Mouse (Mus musculus) brown adipose tissue, adult 24 weeks (tissue): ENCODE data around the gene Phgr1. TPM values are rescaled to one million over a fixed set of nuclear protein-coding genes. Genes with fewer than 3 reads are reported as not detected.
A peak's percentile ranks its signal among the peaks of the same experiment; 100 is the strongest.

Experiments used
- H3K27ac ChIP-seq: fragments of 200-500 bp; replicated peaks from 2 replicates; pipeline ENCODE4 v1.5.1; 2012; ENCODE audit warnings: low read depth, mild to moderate bottlenecking, low read length
- H3K4me1 ChIP-seq: fragments of 200-500 bp; 2 replicates; pipeline ENCODE4 v1.6.1; 2012; ENCODE audit warnings: low read length, mixed read lengths; ENCODE audit not compliant: control insufficient read depth, insufficient read depth, insufficient read length
- H3K4me3 ChIP-seq: fragments of 200-500 bp; 2 replicates; pipeline ENCODE4 v1.5.1; 2012; ENCODE audit warnings: low read depth, mild to moderate bottlenecking, low read length, moderate library complexity; ENCODE audit not compliant: insufficient read depth
- polyA plus RNA-seq: library from polyadenylated mRNA; stranded (reverse); fragments of >200 nt; gene quantifications from 2 replicates; pipeline ENCODE4 v1.2.4, GENCODE M21; 2012; ENCODE audit not compliant: missing spikeins, insufficient read depth, insufficient read length

Phgr1 gene
- polyA plus RNA-seq, 1 experiment, result not detected

DNA sequence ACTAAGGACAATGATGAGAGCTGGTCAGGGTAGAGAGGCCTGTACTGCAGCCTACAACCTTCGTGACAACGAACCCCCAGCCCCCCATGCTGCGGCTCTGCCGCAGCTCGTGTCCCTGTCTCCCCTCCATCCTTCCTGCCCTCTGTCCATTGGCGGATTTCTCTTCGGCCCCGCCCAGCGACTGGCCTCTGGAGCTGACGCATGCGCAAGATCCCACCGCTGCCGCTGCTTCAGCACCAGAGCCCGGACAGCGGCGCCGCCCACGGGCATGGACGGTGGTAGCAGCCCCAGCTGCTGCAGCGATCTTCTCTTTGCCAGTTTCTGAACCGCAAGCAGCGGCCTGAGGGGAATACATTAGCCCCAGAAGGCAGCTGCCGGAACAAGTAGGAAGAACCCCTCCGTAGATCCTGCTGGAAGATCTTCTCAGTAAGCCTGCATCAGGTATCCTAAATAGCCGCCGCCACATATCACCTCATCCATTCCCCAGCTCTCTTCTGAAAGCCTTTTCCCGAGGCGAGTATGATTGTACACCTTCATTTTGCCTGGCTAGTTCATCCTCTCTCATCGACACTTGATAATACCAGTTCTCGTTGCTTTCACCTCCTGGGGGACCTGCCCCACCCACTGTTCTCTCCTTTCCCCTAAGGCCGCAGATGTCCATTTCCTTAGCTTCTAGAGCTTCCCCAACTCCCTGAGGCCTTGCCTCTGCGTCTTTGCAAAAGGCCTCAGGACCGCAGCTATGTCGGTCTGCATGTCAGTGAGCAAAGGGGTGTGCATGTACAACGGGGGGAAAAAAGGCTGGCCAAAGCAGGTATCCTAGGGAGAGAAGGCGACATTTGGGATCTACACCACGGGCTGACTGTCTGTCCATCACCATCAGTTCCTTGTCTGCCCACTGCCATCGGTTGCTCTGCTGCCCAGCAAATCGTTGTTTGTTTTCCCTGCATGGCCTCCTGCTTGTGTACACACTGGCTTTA, 7.2 kb downstream of the Phgr1 start, which contains the start of gene Disp2:
Gene Disp2, plus strand, starts transcription at position 216 of the 977 bp plus-strand sequence.
- Histone ChIP-seq H3K4me3 (peak within 1 kb of the TSS; percentile 44), H3K4me1 (peaks cover 15% of the 10 kb centered on the region), H3K27ac (no peak within 1 kb of the TSS)

- H3K4me3 ChIP-seq, result no peak overlapping the region
Observed at GRCm38 (mm10) chr2:118781115-118781514, 8.5 kb downstream of the Phgr1 start.

DNA sequence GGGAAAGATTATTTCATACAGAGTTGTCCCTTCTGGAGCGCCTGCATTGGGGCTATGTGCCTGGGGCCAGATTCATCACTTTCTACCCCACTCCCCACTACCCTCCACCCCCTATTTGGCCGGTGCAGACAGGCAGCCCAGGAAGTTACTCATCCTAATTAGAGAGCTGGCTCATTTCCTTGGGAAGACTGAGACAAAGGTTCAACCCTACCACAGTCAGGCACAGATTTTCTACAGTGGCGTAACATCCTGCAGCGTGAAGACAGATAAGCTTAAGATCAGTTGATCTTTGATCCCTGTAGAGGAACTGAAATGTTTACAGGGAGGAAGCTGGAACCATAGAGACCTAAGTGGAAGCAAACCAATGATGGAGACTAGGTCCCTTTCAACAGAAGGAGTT, 9.7 kb downstream of the Phgr1 start:
- H3K27ac ChIP-seq, result no peak overlapping the region
- no peak overlapping the region for H3K4me3 ChIP-seq
- peaks cover 2% of the 10 kb centered on the region for H3K4me1 ChIP-seq

More at GRCm38 (mm10) chr2:118781115-118781514, 8.5 kb downstream of the Phgr1 start:
- H3K4me1 ChIP-seq, result peaks cover 6% of the 10 kb centered on the region
- H3K27ac ChIP-seq, result no peak overlapping the region

- Histone ChIP-seq H3K27ac (peak overlapping the region; percentile 23; the same call in 1 of the 2 replicates), H3K4me1 (peaks cover 2% of the 10 kb centered on the region), H3K4me3 (no peak overlapping the region)
Observed at GRCm38 (mm10) chr2:118783093-118783492, 10.5 kb downstream of the Phgr1 start.

- H3K4me3 ChIP-seq, result no peak overlapping the region
- peak overlapping the region; percentile 23; the same call in 1 of the 2 replicates for H3K27ac ChIP-seq
- peaks cover 2% of the 10 kb centered on the region for H3K4me1 ChIP-seq
Observed at GRCm38 (mm10) chr2:118783663-118784062, 11.1 kb downstream of the Phgr1 start.

- Histone ChIP-seq H3K27ac (no peak overlapping the region), H3K4me1 (peaks cover 4% of the 10 kb centered on the region), H3K4me3 (no peak overlapping the region)
Observed at GRCm38 (mm10) chr2:118786525-118786924, 14.0 kb downstream of the Phgr1 start.

DNA sequence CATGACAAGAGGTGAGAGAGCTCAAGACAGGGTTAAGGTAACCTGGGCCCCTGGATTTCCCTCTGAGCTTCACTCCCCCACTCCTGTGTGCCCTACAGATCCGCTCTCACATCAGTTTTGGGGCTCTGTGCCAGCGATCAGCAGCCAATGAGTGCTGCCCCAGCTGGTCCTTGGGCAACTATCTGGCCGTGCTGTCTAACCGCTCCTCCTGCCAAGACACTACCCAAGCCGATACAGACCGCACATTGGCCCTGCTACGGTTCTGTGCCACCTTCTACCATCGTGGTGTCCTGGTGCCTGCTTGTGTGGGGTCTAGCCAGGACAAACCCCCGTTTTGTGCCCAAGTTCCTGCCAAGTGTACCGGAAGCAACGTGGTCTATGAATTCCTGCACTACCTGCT, 16.9 kb downstream of the Phgr1 start:
- Histone ChIP-seq H3K4me1 (peaks cover 2% of the 10 kb centered on the region; the same call in 1 of the 2 replicates), H3K27ac (no peak overlapping the region), H3K4me3 (no peak overlapping the region)

DNA sequence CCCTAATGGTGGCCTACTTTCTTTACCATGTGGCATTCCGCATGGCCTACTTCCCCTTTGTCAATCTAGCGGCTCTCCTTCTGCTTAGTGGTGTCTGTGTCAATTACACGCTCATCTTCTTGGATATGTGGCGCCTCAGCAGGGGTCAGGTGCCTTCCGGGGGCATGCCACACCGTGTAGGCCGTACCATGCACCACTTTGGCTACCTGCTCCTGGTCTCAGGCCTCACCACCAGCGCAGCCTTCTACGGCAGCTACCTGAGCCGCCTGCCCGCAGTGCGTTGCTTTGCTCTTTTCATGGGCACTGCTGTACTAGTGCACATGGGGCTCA, 17.6 kb downstream of the Phgr1 start:
- Histone ChIP-seq H3K4me3 (0 out of 2 replicates have a peak overlapping the region, but pooled peaks have one; percentile 4), H3K4me1 (peaks cover 2% of the 10 kb centered on the region; the same call in 1 of the 2 replicates), H3K27ac (no peak overlapping the region)

DNA sequence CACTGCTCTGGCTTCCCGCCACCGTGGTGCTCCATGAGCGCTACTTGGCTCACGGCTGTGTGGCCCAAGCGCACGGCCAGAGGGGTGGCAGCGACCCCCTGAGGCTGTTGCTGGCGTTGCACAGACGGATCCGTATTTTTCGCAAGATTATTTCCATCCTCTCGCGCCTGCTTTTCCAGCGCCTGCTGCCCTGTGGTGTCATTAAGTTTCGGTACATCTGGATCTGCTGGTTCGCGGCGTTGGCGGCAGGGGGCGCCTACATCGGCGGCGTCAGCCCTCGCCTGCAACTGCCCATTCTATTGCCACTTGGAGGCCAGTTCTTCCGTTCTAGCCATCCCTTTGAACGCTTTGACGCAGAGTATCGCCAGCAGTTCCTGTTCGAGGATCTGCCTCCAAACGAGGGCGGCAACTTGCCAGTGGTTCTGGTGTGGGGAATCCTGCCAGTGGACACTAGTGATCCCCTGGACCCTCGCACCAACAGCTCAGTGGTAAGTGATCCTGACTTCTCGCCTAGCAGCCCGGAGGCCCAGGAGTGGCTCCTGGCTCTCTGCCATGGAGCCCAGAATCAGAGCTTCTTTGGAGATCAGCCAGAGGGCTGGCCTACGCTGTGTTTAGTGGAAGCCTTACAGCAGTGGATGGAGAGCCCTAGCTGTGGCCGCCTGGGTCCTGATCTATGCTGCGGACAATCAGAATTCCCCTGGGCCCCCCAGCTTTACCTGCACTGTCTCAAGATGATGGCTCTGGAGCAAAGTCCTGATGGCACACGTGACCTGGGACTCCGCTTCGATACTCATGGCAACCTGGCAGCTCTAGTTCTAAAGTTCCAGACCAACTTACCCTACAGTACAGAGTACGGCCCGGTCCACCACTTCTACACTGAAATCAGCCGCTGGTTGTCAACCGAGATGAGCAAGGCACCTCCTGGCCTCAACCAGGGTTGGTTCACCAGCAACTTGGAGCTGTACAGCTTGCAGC, 18.3 kb downstream of the Phgr1 start:
- H3K4me3 ChIP-seq, result 0 out of 2 replicates have a peak overlapping the region, but pooled peaks have one; percentile 4
- H3K4me1 ChIP-seq, result peaks cover 2% of the 10 kb centered on the region; the same call in 1 of the 2 replicates
- H3K27ac ChIP-seq, result no peak overlapping the region

DNA sequence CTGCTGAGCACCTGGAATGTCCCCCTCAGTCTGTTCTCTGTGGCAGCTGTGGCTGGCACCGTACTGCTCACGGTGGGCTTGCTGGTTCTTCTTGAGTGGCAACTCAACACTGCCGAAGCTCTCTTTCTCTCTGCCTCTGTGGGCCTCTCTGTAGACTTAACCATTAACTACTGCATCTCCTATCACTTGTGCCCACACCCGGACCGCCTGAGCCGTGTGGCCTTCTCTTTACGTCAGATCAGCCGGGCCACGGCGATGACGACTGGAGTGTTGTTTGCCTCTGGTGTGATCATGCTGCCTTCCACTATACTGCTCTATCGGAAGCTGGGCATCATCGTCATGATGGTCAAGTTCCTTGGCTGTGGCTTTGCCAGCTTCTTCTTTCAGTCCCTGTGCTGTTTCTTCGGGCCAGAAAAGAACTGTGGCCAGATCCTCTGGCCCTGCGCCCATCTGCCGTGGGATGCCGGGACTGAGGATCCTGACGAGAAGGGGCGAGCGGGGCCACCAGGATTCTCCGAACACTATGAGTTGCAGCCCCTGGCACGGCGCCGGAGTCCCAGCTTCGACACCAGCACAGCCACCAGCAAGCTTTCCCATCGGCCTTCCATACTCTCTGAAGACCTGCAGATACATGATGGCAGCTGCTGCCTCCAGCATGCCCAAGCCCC, 19.2 kb downstream of the Phgr1 start:
- H3K4me1 ChIP-seq, result peaks cover 2% of the 10 kb centered on the region; the same call in 1 of the 2 replicates
- no peak overlapping the region for H3K4me3 ChIP-seq
- H3K27ac ChIP-seq, result no peak overlapping the region

DNA sequence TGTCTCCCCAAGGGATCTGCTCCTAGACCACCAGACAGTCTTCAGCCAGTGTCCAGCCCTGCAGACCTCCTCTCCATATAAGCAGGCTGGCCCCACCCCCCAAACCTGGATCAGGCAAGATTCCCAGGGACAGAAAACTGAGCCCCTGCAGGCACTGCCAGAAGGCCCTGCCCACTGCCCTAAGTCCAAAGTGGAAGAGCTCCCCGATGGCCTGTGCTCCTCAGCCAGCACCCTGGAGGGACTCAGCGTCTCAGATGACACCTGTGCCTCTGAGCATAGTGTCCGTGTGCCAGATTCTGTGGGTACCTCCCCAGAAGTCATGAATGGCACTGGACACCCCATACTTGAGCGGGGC, 19.7 kb downstream of the Phgr1 start:
- no peak overlapping the region for H3K4me3 ChIP-seq

GRCm38 (mm10) chr2:118793636-118794035, 21.1 kb downstream of the Phgr1 start:
- no peak overlapping the region for H3K4me3 ChIP-seq
- peaks cover 2% of the 10 kb centered on the region; the same call in 1 of the 2 replicates for H3K4me1 ChIP-seq
- H3K27ac ChIP-seq, result no peak overlapping the region

More for the DNA sequence above, 19.7 kb downstream of the Phgr1 start:
- Histone ChIP-seq H3K27ac (no peak overlapping the region), H3K4me1 (peaks cover 2% of the 10 kb centered on the region; the same call in 1 of the 2 replicates)

DNA sequence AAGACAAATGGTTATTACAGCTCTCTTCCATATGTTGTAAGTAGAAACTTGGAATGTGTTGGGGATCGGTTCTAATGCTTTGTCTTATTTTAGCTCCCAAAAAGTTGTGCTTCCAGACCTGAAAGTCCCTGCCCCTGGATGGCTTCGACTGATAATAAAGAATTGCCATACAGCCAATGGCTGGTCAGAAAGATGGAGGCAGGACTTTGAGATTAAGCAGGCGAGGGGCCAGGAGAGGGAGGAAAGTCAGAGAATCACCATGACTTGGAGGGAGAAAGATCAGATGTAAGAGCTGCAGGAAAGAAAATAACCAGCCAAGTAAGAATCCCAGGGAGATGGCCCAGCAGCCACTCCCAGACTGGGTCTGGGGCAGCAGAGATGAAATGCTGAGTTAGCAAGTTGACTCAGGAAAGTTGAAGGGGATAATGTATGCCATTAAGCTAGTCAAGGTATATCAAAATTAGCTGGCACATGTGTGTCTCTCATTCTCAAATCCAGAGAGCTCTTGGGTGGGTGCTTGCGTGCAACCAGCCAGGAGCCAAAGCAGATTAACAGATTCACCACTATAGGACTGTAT, 30.1 kb downstream of the Phgr1 start:
- Histone ChIP-seq H3K4me1 (no peaks in the 10 kb centered on the region), H3K27ac (no peak overlapping the region), H3K4me3 (no peak overlapping the region)

- Histone ChIP-seq H3K4me3 (no peak overlapping the region), H3K4me1 (no peaks in the 10 kb centered on the region), H3K27ac (no peak overlapping the region)
Observed at GRCm38 (mm10) chr2:118804474-118804873, 31.9 kb downstream of the Phgr1 start.
